Mouse (Mus musculus) forebrain, embryonic 15.5 days (tissue): ENCODE results near the gene Tmem169. TPM values are rescaled to one million over a fixed set of nuclear protein-coding genes. Genes with fewer than 3 reads are reported as not detected.

Source experiments
- ATAC-seq: fragments of 200-750 bp; cut with Nextera tagmentation; replicated peaks from 2 replicates; pipeline ENCODE4 v1.8.0; 2017; ENCODE audit warnings: mild to moderate bottlenecking, moderate TSS enrichment, moderate library complexity
- H3K27ac ChIP-seq: fragments of 300-500 bp; sonication (generic); replicated peaks from 2 replicates; pipeline ENCODE4 v1.5.1; 2015; ENCODE audit warnings: mild to moderate bottlenecking, inconsistent platforms
- H3K27me3 ChIP-seq: fragments of 300-500 bp; sonication (generic); 2 replicates; pipeline ENCODE4 v1.6.1; 2015; ENCODE audit warnings: inconsistent platforms
- H3K36me3 ChIP-seq: fragments of 300-500 bp; sonication (generic); 2 replicates; pipeline ENCODE4 v1.6.1; 2015; ENCODE audit warnings: mild to moderate bottlenecking, inconsistent platforms
- H3K4me1 ChIP-seq: fragments of 300-500 bp; sonication (generic); 2 replicates; pipeline ENCODE4 v1.6.1; 2015; ENCODE audit warnings: inconsistent platforms
- H3K4me2 ChIP-seq: fragments of 300-500 bp; sonication (generic); replicated peaks from 2 replicates; pipeline ENCODE4 v1.6.1; 2015; ENCODE audit warnings: mild to moderate bottlenecking, inconsistent platforms
- H3K4me3 ChIP-seq: fragments of 300-500 bp; sonication (generic); 2 replicates; pipeline ENCODE4 v1.5.1; 2015; ENCODE audit warnings: mild to moderate bottlenecking, inconsistent platforms
- H3K9ac ChIP-seq: fragments of 300-500 bp; sonication (generic); replicated peaks from 2 replicates; pipeline ENCODE4 v1.6.1; 2015; ENCODE audit warnings: mild to moderate bottlenecking, inconsistent platforms
- H3K9me3 ChIP-seq: fragments of 300-500 bp; sonication (generic); 2 replicates; pipeline ENCODE4 v1.6.1; 2016; ENCODE audit warnings: inconsistent platforms
- WGBS: fragments of 180-500 bp; shearing (Covaris S2); methylation state at CpG from one replicate; pipeline ENCODE4 v1.1.7; 2015; ENCODE audit warnings: mixed read lengths; 5-methylcytosine and 5-hydroxymethylcytosine counted together
- polyA plus RNA-seq: library from polyadenylated mRNA; unstranded; fragments of >200 nt; fragmentation: Nextera tagmentation; extraction: Ambion mirVana; gene quantifications from 2 replicates; pipeline ENCODE4 v1.2.1, GENCODE M21; 2015

Tmem169 gene
- polyA plus RNA-seq, 1 experiment from 2014 or later: 34.0 TPM

- no peak for ATAC-seq
- Histone ChIP-seq H3K4me3 (no peak overlapping the region), H3K27me3 (no peaks in the 10 kb centered on the region), H3K9ac (no peak overlapping the region), H3K4me2 (no peak overlapping the region), H3K36me3 (peaks cover 21% of the 10 kb centered on the region), H3K27ac (no peak overlapping the region), H3K9me3 (no peaks in the 10 kb centered on the region), H3K4me1 (no peaks in the 10 kb centered on the region)
- WGBS: 80% methylated on average over 6 of the region's 6 CpGs
These were observed 63.7 kb downstream of the Tmem169 start for GRCm38 (mm10) chr1:72347873-72348272.

Other genes starting within 250 kb of the Tmem169 start
- 0.94 and 1.4 TPM in 2 replicates for gene Mreg, start 72.1 kb upstream of the Tmem169 start, polyA plus RNA-seq
- gene Pecr, start 55 bp upstream of the Tmem169 start, polyA plus RNA-seq: 9.1 and 12.8 TPM in 2 replicates
- gene Xrcc5, start 23.1 kb downstream of the Tmem169 start, polyA plus RNA-seq: 27.3 and 28.1 TPM in 2 replicates